In genomic region chr3:27935644-27936043, GRCm38 (mm10) we compare ENCODE assay signal across 32 mouse cellular contexts. TPM values are rescaled to one million over a fixed set of nuclear protein-coding genes. Genes with fewer than 3 reads are reported as not detected.
"Had no signal": no experiment of that assay in that cellular context is flagged by ENCODE, and none has a peak within 500 bp of the region (broad histone marks: within the 10 kb centered on the region; RNA-seq: fewer than 3 reads in every experiment).

No protein-coding gene starts in this region.

- H3K9ac ChIP-seq: heart, embryonic 12.5 days; hindbrain, embryonic 12.5 days; hindbrain, embryonic 14.5 days; kidney, embryonic 15.5 days; limb, embryonic 13.5 days; limb, embryonic 15.5 days; liver, embryonic 12.5 days; liver, embryonic 14.5 days had no signal

- H3K9me3 ChIP-seq: heart, embryonic 12.5 days; hindbrain, embryonic 10.5 days; hindbrain, embryonic 12.5 days; kidney, embryonic 15.5 days; limb, embryonic 13.5 days; limb, embryonic 15.5 days; liver, embryonic 12.5 days had no signal

- H3K27ac ChIP-seq: gastrocnemius, adult 2 months; heart, adult 2 months; hindbrain, embryonic 10.5 days; hindbrain, embryonic 12.5 days; hindbrain, embryonic 14.5 days; kidney, embryonic 15.5 days; kidney, postnatal 0 days; limb, embryonic 13.5 days; limb, embryonic 15.5 days; liver, embryonic 12.5 days; liver, embryonic 14.5 days had no signal

- ATAC-seq: hindbrain, embryonic 16.5 days; inflammation-experienced regulatory T-cells, adult 6 months; intestine, postnatal 0 days; liver, embryonic 12.5 days had no signal

- H3K27me3 ChIP-seq: heart, embryonic 12.5 days; kidney, embryonic 15.5 days; limb, embryonic 13.5 days; limb, embryonic 15.5 days had no signal

- H3K4me3 ChIP-seq: gastrocnemius, adult 2 months; heart, adult 2 months; heart, embryonic 12.5 days; hindbrain, embryonic 10.5 days; hindbrain, embryonic 12.5 days; kidney, embryonic 15.5 days; limb, embryonic 13.5 days; limb, embryonic 15.5 days; liver, embryonic 12.5 days had no signal

- H3K4me2 ChIP-seq: heart, embryonic 12.5 days; hindbrain, embryonic 12.5 days; hindbrain, embryonic 14.5 days; kidney, embryonic 15.5 days; limb, embryonic 13.5 days; limb, embryonic 15.5 days; liver, embryonic 12.5 days had no signal

- DNase-seq: gastrocnemius, adult 2 months; gastrocnemius, postnatal 10 days; gastrocnemius, postnatal 25 days; heart, postnatal 10 days; heart, postnatal 4 days; kidney, adult 18-20 months; kidney, adult 9 months; kidney, postnatal 14 days; kidney, postnatal 36 days; layer of hippocampus, adult 9-11 months; layer of hippocampus, postnatal 36 days; left cerebral cortex, postnatal 4 days had no signal

- H3K36me3 ChIP-seq: heart, embryonic 12.5 days; hindbrain, embryonic 10.5 days; hindbrain, embryonic 12.5 days; kidney, embryonic 15.5 days; limb, embryonic 13.5 days; limb, embryonic 15.5 days; liver, embryonic 12.5 days had no signal

RNA-seq across cellular contexts. Expression of gene Tmem212, which starts 39.5 kb away (rescaled TPM):
- polyA plus RNA-seq: heart, embryonic 12.5 days; heart, embryonic 14.5 days; heart, embryonic 16.5 days; hindbrain, embryonic 10.5 days; hindbrain, embryonic 12.5 days; hindbrain, embryonic 14.5 days; inflammation-experienced regulatory T-cells, adult 6 months; kidney, embryonic 15.5 days; large intestine, adult 2 months; limb, embryonic 11.5 days; limb, embryonic 13.5 days; limb, embryonic 15.5 days; liver, adult 2 months; liver, embryonic 12.5 days; liver, embryonic 14.5 days; liver, embryonic 16.5 days had no signal
